Mouse (Mus musculus) heart, embryonic 14.5 days (tissue): ENCODE data around the gene 2900026A02Rik. TPM values are rescaled to one million over a fixed set of nuclear protein-coding genes. Genes with fewer than 3 reads are reported as not detected.

Experiments used
- ATAC-seq: fragments of 200-750 bp; cut with Nextera tagmentation; 2 replicates; pipeline ENCODE4 v1.8.0; 2017; ENCODE audit warnings: low read depth, moderate TSS enrichment; ENCODE audit not compliant: insufficient number of reproducible peaks, insufficient read depth, low FRiP score
- H3K27ac ChIP-seq, 2 experiments: fragments of 200-500 bp in 1 of 2; fragments of 300-500 bp in 1 of 2; sonication (generic) in 1 of 2; replicated peaks in 1 of 2; 2 replicates each; pipeline ENCODE4 v1.5.1; 2012 to 2014; ENCODE audit warnings: low read depth in 2 of 2, low read length in 2 of 2, control low read depth in 1 of 2, mild to moderate bottlenecking in 1 of 2, mixed read lengths in 1 of 2; ENCODE audit not compliant: control insufficient read depth in 1 of 2, insufficient read depth in 1 of 2
- H3K27me3 ChIP-seq: fragments of 300-500 bp; sonication (generic); 2 replicates; pipeline ENCODE4 v1.6.1; 2014; ENCODE audit warnings: mild to moderate bottlenecking, low read length, control low read depth; ENCODE audit not compliant: control insufficient read depth, insufficient read depth
- H3K36me3 ChIP-seq: fragments of 300-500 bp; sonication (generic); 2 replicates; pipeline ENCODE4 v1.6.1; 2014; ENCODE audit warnings: mild to moderate bottlenecking, control low read depth, low read length, mixed read lengths; ENCODE audit not compliant: control insufficient read depth, insufficient read depth
- H3K4me1 ChIP-seq, 2 experiments: fragments of 200-500 bp in 1 of 2; fragments of 300-500 bp in 1 of 2; sonication (generic) in 1 of 2; 2 replicates each; pipeline ENCODE4 v1.6.1; 2012 to 2014; ENCODE audit warnings: low read length in 2 of 2, control low read depth in 1 of 2, mixed read lengths in 1 of 2; ENCODE audit not compliant: control insufficient read depth in 2 of 2, insufficient read depth in 2 of 2
- H3K4me2 ChIP-seq: fragments of 300-500 bp; sonication (generic); 2 replicates; pipeline ENCODE4 v1.6.1; 2014; ENCODE audit warnings: mild to moderate bottlenecking, low read length
- H3K4me3 ChIP-seq, 2 experiments: fragments of 200-500 bp in 1 of 2; fragments of 300-500 bp in 1 of 2; sonication (generic) in 1 of 2; 2 replicates each; pipeline ENCODE4 v1.5.1; 2012 to 2014; ENCODE audit warnings: low read length in 2 of 2, mild to moderate bottlenecking in 2 of 2, control low read depth in 1 of 2, low read depth in 1 of 2, moderate library complexity in 1 of 2; ENCODE audit not compliant: control insufficient read depth in 1 of 2, insufficient read depth in 1 of 2
- H3K9ac ChIP-seq: fragments of 300-500 bp; sonication (generic); 2 replicates; pipeline ENCODE4 v1.6.1; 2014; ENCODE audit warnings: mild to moderate bottlenecking, low read length
- H3K9me3 ChIP-seq: fragments of 300-500 bp; sonication (generic); 2 replicates; pipeline ENCODE4 v1.6.1; 2016; ENCODE audit warnings: low read length, control low read depth; ENCODE audit not compliant: control insufficient read depth
- whole genome bisulfite sequencing: fragments of 180-500 bp; shearing (Covaris S2); extraction: QIAGEN DNeasy Blood & Tissue Kit; methylation state at CpG from one replicate; pipeline ENCODE4 v1.1.7; 2014; 5-methylcytosine and 5-hydroxymethylcytosine counted together
- polyA plus RNA-seq: library from polyadenylated mRNA; unstranded; fragments of >200 nt; fragmentation: Nextera tagmentation; extraction: Ambion mirVana; gene quantifications from 2 replicates; pipeline ENCODE4 v1.2.1, GENCODE M21; 2014

Gene 2900026A02Rik
- polyA plus RNA-seq, 1 experiment from 2014 or later: 10.3 TPM

- no peak for ATAC-seq
- Histone ChIP-seq H3K36me3 (no peaks in the 10 kb centered on the region), H3K9me3 (peaks cover 4% of the 10 kb centered on the region; the same call in 1 of the 2 replicates), H3K4me1 (peaks cover 0 to 3% of the 10 kb centered on the region in 2 experiments; a peak in 2 of 4 replicates), H3K4me2 (no peak overlapping the region), H3K9ac (no peak overlapping the region), H3K4me3 (no peak overlapping the region), H3K27ac (no peak overlapping the region), H3K27me3 (peaks cover 9% of the 10 kb centered on the region)
- WGBS: 60% methylated on average over 17 of the region's 17 CpGs
Observed at GRCm38 (mm10) chr5:113218617-113219235, 2.3 kb downstream of the 2900026A02Rik start.

GRCm38 (mm10) chr5:113217076-113217475, 4.0 kb downstream of the 2900026A02Rik start:
- Histone ChIP-seq H3K4me2 (no peak overlapping the region), H3K4me1 (peaks cover 0 to 3% of the 10 kb centered on the region in 2 experiments; a peak in 2 of 4 replicates), H3K9me3 (peaks cover 4% of the 10 kb centered on the region; the same call in 1 of the 2 replicates), H3K9ac (no peak overlapping the region), H3K27ac (no peak overlapping the region), H3K27me3 (peaks cover 9% of the 10 kb centered on the region), H3K4me3 (no peak overlapping the region), H3K36me3 (no peaks in the 10 kb centered on the region)
- ATAC-seq: no peak
- 86% methylated on average over 12 of the region's 12 CpGs for WGBS

GRCm38 (mm10) chr5:113216328-113216960, 4.6 kb downstream of the 2900026A02Rik start:
- H3K4me1 ChIP-seq: peaks cover 0 to 3% of the 10 kb centered on the region in 2 experiments; a peak in 2 of 4 replicates

GRCm38 (mm10) chr5:113215610-113216011, 5.4 kb downstream of the 2900026A02Rik start:
- Histone ChIP-seq H3K27me3 (peaks cover 9% of the 10 kb centered on the region), H3K27ac (no peak overlapping the region), H3K9me3 (no peaks in the 10 kb centered on the region), H3K4me3 (no peak overlapping the region), H3K9ac (no peak overlapping the region), H3K4me2 (no peak overlapping the region), H3K4me1 (peaks cover 2 to 3% of the 10 kb centered on the region in 2 experiments; a peak in 3 of 4 replicates), H3K36me3 (no peaks in the 10 kb centered on the region)
- WGBS: 62% methylated on average over 9 of the region's 9 CpGs
- ATAC-seq: no peak

More at GRCm38 (mm10) chr5:113216328-113216960, 4.6 kb downstream of the 2900026A02Rik start:
- H3K9ac ChIP-seq: no peak overlapping the region
- no peak overlapping the region for H3K4me2 ChIP-seq
- WGBS: 65% methylated on average over 14 of the region's 14 CpGs
- no peak for ATAC-seq
- H3K27me3 ChIP-seq: peaks cover 9% of the 10 kb centered on the region
- no peaks in the 10 kb centered on the region for H3K36me3 ChIP-seq
- no peak overlapping the region for H3K4me3 ChIP-seq
- H3K27ac ChIP-seq: no peak overlapping the region
- peaks cover 3% of the 10 kb centered on the region; the same call in 1 of the 2 replicates for H3K9me3 ChIP-seq

GRCm38 (mm10) chr5:113214455-113214854, 6.6 kb downstream of the 2900026A02Rik start:
- no peak overlapping the region for H3K9ac ChIP-seq
- H3K4me2 ChIP-seq: no peak overlapping the region
- no peaks in the 10 kb centered on the region; the same call in 1 of the 2 replicates for H3K27me3 ChIP-seq
- H3K4me1 ChIP-seq: peaks cover 9 to 10% of the 10 kb centered on the region in 2 experiments; a peak in 3 of 4 replicates
- no peaks in the 10 kb centered on the region for H3K9me3 ChIP-seq
- no peak for ATAC-seq
- no peak overlapping the region for H3K4me3 ChIP-seq
- H3K27ac ChIP-seq: no peak overlapping the region
- H3K36me3 ChIP-seq: no peaks in the 10 kb centered on the region
- 47% methylated on average over 11 of the region's 11 CpGs for WGBS

- H3K36me3 ChIP-seq: no peaks in the 10 kb centered on the region
- no peaks in the 10 kb centered on the region for H3K9me3 ChIP-seq
- H3K27ac ChIP-seq: no peak overlapping the region
- no peak for ATAC-seq
- H3K9ac ChIP-seq: no peak overlapping the region
- no peak overlapping the region for H3K4me3 ChIP-seq
- no peak overlapping the region for H3K4me2 ChIP-seq
- H3K27me3 ChIP-seq: no peaks in the 10 kb centered on the region; the same call in 1 of the 2 replicates
- 80% methylated on average over 8 of the region's 8 CpGs for WGBS
- H3K4me1 ChIP-seq: peaks cover 12 to 13% of the 10 kb centered on the region in 2 experiments; a peak in 3 of 4 replicates
Observed at GRCm38 (mm10) chr5:113214041-113214440, 7.0 kb downstream of the 2900026A02Rik start.

GRCm38 (mm10) chr5:113212156-113212835, 8.7 kb downstream of the 2900026A02Rik start:
- 64% methylated on average over 10 of the region's 10 CpGs for WGBS
- Histone ChIP-seq H3K4me2 (no peak overlapping the region), H3K4me1 (peaks cover 14 to 25% of the 10 kb centered on the region in 2 experiments; a peak in 3 of 4 replicates), H3K27me3 (no peaks in the 10 kb centered on the region), H3K9me3 (no peaks in the 10 kb centered on the region), H3K9ac (no peak overlapping the region), H3K36me3 (no peaks in the 10 kb centered on the region), H3K4me3 (no peak overlapping the region), H3K27ac (no peak overlapping the region)
- ATAC-seq: no peak
